Mouse (Mus musculus): Measurements from ENCODE around the gene Ccl3.

GRCm38 (mm10) chr11:83692008-83692407 lies 42.9 kb upstream of the Ccl3 start:
- TF ChIP-seq GATA1 (IDR thresholded peaks at IDR 0.05; ENCODE audit: low read length): no peak
- no peak for TF ChIP-seq TAL1 (IDR thresholded peaks at IDR 0.05; ENCODE audit: low read length)

Measured in erythroblast, embryonic 14.5 days (primary cell).